Mouse (Mus musculus) spleen, adult 2 months (tissue): Measurements from ENCODE around the gene Akna.

Source experiments
- CTCF ChIP-seq: fragments of 200-500 bp; IDR thresholded peaks from 2 replicates; pipeline ENCODE4 v1.5.1; 2011; ENCODE audit warnings: mild to moderate bottlenecking, inconsistent platforms; ENCODE audit not compliant: insufficient read depth, insufficient read length, insufficient replicate concordance; ENCODE audit errors: extremely low read depth
- POLR2A ChIP-seq: fragments of 200-500 bp; IDR thresholded peaks from 2 replicates; pipeline ENCODE4 v1.6.1; 2011; ENCODE audit warnings: low read depth, low read length, inconsistent platforms

GRCm38 (mm10) chr4:63391322-63391721, 11.8 kb downstream of the Akna start:
- TF ChIP-seq POLR2A = no peak
- TF ChIP-seq CTCF = no peak
